Mouse (Mus musculus): ENCODE data around the gene Prim2. TPM values are rescaled to one million over a fixed set of nuclear protein-coding genes. Genes with fewer than 3 reads are reported as not detected.

The Prim2 gene
- polyA plus RNA-seq, 1 experiment, result 0.91 TPM

GRCm38 (mm10) chr1:33689446-33690086 is 20.0 kb upstream of the Prim2 start:
- no peak for TF ChIP-seq GATA1 (IDR thresholded peaks at IDR 0.05; ENCODE audit: low read length)
- H3K9me3 ChIP-seq (ENCODE audit: control insufficient read depth, low read length), result no peaks in the 10 kb centered on the region
- H3K27me3 ChIP-seq (ENCODE audit: control insufficient read depth), result no peaks in the 10 kb centered on the region; the same call in none of the 2 replicates
- H3K36me3 ChIP-seq (ENCODE audit: control insufficient read depth), result no peaks in the 10 kb centered on the region
- H3K4me3 ChIP-seq (replicated peaks), result no peak overlapping the region
- H3K4me1 ChIP-seq (ENCODE audit: control insufficient read depth), result no peaks in the 10 kb centered on the region

DNA sequence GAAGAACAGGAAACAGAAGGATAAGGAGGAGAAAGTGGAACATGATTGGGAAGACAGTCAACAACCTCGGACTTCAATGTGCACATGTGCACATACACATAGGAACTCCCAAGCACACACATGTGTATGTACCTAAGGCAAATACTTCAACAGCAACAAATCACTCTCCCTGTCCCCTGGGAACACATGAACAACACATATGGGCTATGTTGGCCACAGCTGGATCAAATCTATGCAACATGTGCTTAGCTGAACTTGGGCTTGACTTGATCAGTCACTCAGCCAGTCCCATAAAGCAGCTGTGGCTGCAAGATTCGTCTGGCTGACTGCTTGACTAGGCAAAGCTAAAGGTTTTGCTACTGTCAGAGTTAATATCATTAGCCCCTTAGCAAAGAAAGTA is 19.2 kb upstream of the Prim2 start:
- Histone ChIP-seq H3K27me3 (ENCODE audit: control insufficient read depth) (no peaks in the 10 kb centered on the region; the same call in none of the 2 replicates), H3K9me3 (ENCODE audit: control insufficient read depth, low read length) (no peaks in the 10 kb centered on the region), H3K4me3 (replicated peaks) (no peak overlapping the region), H3K36me3 (ENCODE audit: control insufficient read depth) (no peaks in the 10 kb centered on the region), H3K4me1 (ENCODE audit: control insufficient read depth) (no peaks in the 10 kb centered on the region)
- TF ChIP-seq TAL1 (IDR thresholded peaks at IDR 0.05; ENCODE audit: low read length), result no peak
- TF ChIP-seq GATA1 (IDR thresholded peaks at IDR 0.05; ENCODE audit: low read length), result no peak

DNA sequence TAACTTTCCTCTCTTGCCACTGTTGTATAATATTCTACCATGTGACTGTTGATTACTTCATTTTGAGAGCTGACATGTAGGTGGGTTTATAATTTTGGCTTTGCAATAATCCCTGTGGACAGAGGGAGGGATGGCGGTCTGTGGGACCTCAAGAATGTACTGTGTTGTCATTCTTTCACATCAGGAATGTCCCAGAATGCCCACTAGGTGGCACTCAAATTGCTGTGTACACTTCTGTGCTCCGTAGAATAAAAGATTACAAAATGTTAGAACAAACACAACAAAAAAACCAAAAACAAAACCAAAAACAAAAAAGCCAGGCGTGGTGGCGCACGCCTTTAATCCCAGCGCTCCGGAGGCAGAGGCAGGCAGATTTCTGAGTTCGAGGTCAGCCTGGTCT is 14.9 kb upstream of the Prim2 start:
- TF ChIP-seq GATA1 (IDR thresholded peaks at IDR 0.05; ENCODE audit: low read length), result no peak
- TF ChIP-seq TAL1 (IDR thresholded peaks at IDR 0.05; ENCODE audit: low read length), result no peak
- Histone ChIP-seq H3K9me3 (ENCODE audit: control insufficient read depth, low read length) (peaks cover 11% of the 10 kb centered on the region), H3K27me3 (ENCODE audit: control insufficient read depth) (no peaks in the 10 kb centered on the region; the same call in none of the 2 replicates), H3K36me3 (ENCODE audit: control insufficient read depth) (no peaks in the 10 kb centered on the region), H3K4me3 (replicated peaks) (no peak overlapping the region), H3K4me1 (ENCODE audit: control insufficient read depth) (no peaks in the 10 kb centered on the region)

- no peak for TF ChIP-seq GATA1 (IDR thresholded peaks at IDR 0.05; ENCODE audit: low read length)
- TF ChIP-seq TAL1 (IDR thresholded peaks at IDR 0.05; ENCODE audit: low read length), result no peak
Observed at GRCm38 (mm10) chr1:33680890-33681289, 11.3 kb upstream of the Prim2 start.

DNA sequence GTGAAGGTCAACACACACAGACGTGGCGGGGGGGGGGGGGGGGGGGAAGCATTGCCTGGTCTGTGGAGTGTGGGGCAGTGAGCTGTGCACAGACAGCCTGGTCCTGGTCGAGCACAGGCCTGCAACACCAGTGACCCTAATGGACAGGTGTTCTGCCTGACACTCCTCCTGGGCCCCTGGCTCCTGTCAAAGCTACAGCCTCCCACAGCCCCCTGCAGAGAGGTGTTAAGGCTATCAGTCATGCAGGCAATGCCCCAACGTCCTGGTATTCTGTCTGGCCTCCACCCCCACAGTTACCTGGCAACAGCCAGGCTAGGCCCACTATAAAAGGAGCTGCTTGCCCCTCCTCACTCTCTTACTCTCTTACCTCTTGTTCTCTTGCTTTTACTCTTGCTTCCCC is 10.8 kb upstream of the Prim2 start:
- no peaks in the 10 kb centered on the region for H3K4me1 ChIP-seq (ENCODE audit: control insufficient read depth)
- H3K4me3 ChIP-seq (replicated peaks), result no peak overlapping the region
- peaks cover 11% of the 10 kb centered on the region for H3K9me3 ChIP-seq (ENCODE audit: control insufficient read depth, low read length)
- peaks cover 8% of the 10 kb centered on the region for H3K27me3 ChIP-seq (ENCODE audit: control insufficient read depth)
- TF ChIP-seq GATA1 (IDR thresholded peaks at IDR 0.05; ENCODE audit: low read length) (no peak), TAL1 (IDR thresholded peaks at IDR 0.05; ENCODE audit: low read length) (no peak)
- no peaks in the 10 kb centered on the region for H3K36me3 ChIP-seq (ENCODE audit: control insufficient read depth)

More at GRCm38 (mm10) chr1:33680890-33681289, 11.3 kb upstream of the Prim2 start:
- Histone ChIP-seq H3K27me3 (ENCODE audit: control insufficient read depth) (peaks cover 4% of the 10 kb centered on the region), H3K36me3 (ENCODE audit: control insufficient read depth) (no peaks in the 10 kb centered on the region), H3K4me3 (replicated peaks) (no peak overlapping the region), H3K4me1 (ENCODE audit: control insufficient read depth) (no peaks in the 10 kb centered on the region), H3K9me3 (ENCODE audit: control insufficient read depth, low read length) (peaks cover 11% of the 10 kb centered on the region)

GRCm38 (mm10) chr1:33673158-33673960 is 3.8 kb upstream of the Prim2 start:
- no peak for TF ChIP-seq GATA1 (IDR thresholded peaks at IDR 0.05; ENCODE audit: low read length)
- no peak for TF ChIP-seq TAL1 (IDR thresholded peaks at IDR 0.05; ENCODE audit: low read length)
- no peaks in the 10 kb centered on the region for H3K9me3 ChIP-seq (ENCODE audit: control insufficient read depth, low read length)
- peaks cover 36% of the 10 kb centered on the region for H3K4me1 ChIP-seq (ENCODE audit: control insufficient read depth)
- H3K4me3 ChIP-seq (replicated peaks), result no peak overlapping the region
- peaks cover 16% of the 10 kb centered on the region for H3K27me3 ChIP-seq (ENCODE audit: control insufficient read depth)
- peaks cover 4% of the 10 kb centered on the region for H3K36me3 ChIP-seq (ENCODE audit: control insufficient read depth)

- no peak for TF ChIP-seq TAL1 (IDR thresholded peaks at IDR 0.05; ENCODE audit: low read length)
- no peak for TF ChIP-seq GATA1 (IDR thresholded peaks at IDR 0.05; ENCODE audit: low read length)
- no peak overlapping the region for H3K4me3 ChIP-seq (replicated peaks)
- H3K9me3 ChIP-seq (ENCODE audit: control insufficient read depth, low read length), result no peaks in the 10 kb centered on the region
- peaks cover 44% of the 10 kb centered on the region for H3K4me1 ChIP-seq (ENCODE audit: control insufficient read depth)
- peaks cover 16% of the 10 kb centered on the region for H3K27me3 ChIP-seq (ENCODE audit: control insufficient read depth)
- peaks cover 12% of the 10 kb centered on the region for H3K36me3 ChIP-seq (ENCODE audit: control insufficient read depth)
Observed at GRCm38 (mm10) chr1:33672514-33672913, 2.9 kb upstream of the Prim2 start.

- Histone ChIP-seq H3K36me3 (ENCODE audit: control insufficient read depth) (peaks cover 16% of the 10 kb centered on the region), H3K27me3 (ENCODE audit: control insufficient read depth) (peaks cover 12% of the 10 kb centered on the region), H3K4me3 (replicated peaks) (peak overlapping the region; percentile 4), H3K4me1 (ENCODE audit: control insufficient read depth) (peaks cover 49% of the 10 kb centered on the region), H3K9me3 (ENCODE audit: control insufficient read depth, low read length) (no peaks in the 10 kb centered on the region)
- peak; percentile 77 for TF ChIP-seq TAL1 (IDR thresholded peaks at IDR 0.05; ENCODE audit: low read length)
- peak; percentile 58 for TF ChIP-seq GATA1 (IDR thresholded peaks at IDR 0.05; ENCODE audit: low read length)
Observed at GRCm38 (mm10) chr1:33672083-33672482, 2.5 kb upstream of the Prim2 start.

DNA sequence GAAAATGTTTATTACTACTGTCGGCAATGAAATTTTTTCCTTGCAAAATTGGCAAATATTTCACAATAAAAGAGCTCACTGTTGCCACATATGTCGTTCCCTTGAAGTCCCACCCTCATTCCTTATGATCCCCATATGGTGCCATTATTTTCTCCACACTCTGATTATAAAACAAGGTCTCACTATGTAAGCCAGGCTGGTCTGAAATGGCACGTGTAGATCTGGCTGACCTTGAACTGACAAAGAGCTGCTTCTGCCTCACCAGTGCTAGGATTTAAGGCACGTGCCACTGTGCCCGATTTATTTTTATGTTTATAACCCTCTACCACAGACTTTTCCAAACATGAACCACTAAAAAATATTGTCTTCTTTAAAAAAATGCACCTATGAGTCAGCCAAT is 1.8 kb upstream of the Prim2 start:
- H3K27me3 ChIP-seq (ENCODE audit: control insufficient read depth), result peaks cover 12% of the 10 kb centered on the region
- H3K4me3 ChIP-seq (replicated peaks), result no peak overlapping the region
- TF ChIP-seq TAL1 (IDR thresholded peaks at IDR 0.05; ENCODE audit: low read length), result no peak
- no peak for TF ChIP-seq GATA1 (IDR thresholded peaks at IDR 0.05; ENCODE audit: low read length)
- no peaks in the 10 kb centered on the region for H3K9me3 ChIP-seq (ENCODE audit: control insufficient read depth, low read length)
- H3K4me1 ChIP-seq (ENCODE audit: control insufficient read depth), result peaks cover 53% of the 10 kb centered on the region
- H3K36me3 ChIP-seq (ENCODE audit: control insufficient read depth), result peaks cover 23% of the 10 kb centered on the region
